Mouse (Mus musculus) kidney, embryonic 16.5 days (tissue): ENCODE results near the gene Hyal1. TPM values are rescaled to one million over a fixed set of nuclear protein-coding genes. Genes with fewer than 3 reads are reported as not detected.

ENCODE experiments used
- ATAC-seq: fragments of 200-750 bp; cut with Nextera tagmentation; 2 replicates; pipeline ENCODE4 v1.8.0; 2017; ENCODE audit warnings: moderate TSS enrichment; ENCODE audit not compliant: low FRiP score, low TSS enrichment
- H3K27ac ChIP-seq: fragments of 300-500 bp; sonication (generic); 2 replicates; pipeline ENCODE4 v1.5.1; 2014; ENCODE audit warnings: low read length
- H3K27me3 ChIP-seq: fragments of 300-500 bp; sonication (generic); 2 replicates; pipeline ENCODE4 v1.6.1; 2014; ENCODE audit warnings: low read length, control low read depth, mixed read lengths; ENCODE audit not compliant: insufficient read depth
- H3K36me3 ChIP-seq: fragments of 300-500 bp; sonication (generic); 2 replicates; pipeline ENCODE4 v1.6.1; 2014; ENCODE audit warnings: low read length, control low read depth, mixed read lengths; ENCODE audit not compliant: insufficient read depth
- H3K4me1 ChIP-seq: fragments of 300-500 bp; sonication (generic); 2 replicates; pipeline ENCODE4 v1.6.1; 2014; ENCODE audit warnings: low read length, control low read depth, mixed read lengths; ENCODE audit not compliant: insufficient read depth
- H3K4me2 ChIP-seq: fragments of 300-500 bp; sonication (generic); replicated peaks from 2 replicates; pipeline ENCODE4 v1.6.1; 2014; ENCODE audit warnings: low read depth, low read length
- H3K4me3 ChIP-seq: fragments of 300-500 bp; sonication (generic); 2 replicates; pipeline ENCODE4 v1.5.1; 2014; ENCODE audit warnings: mild to moderate bottlenecking, low read length
- H3K9ac ChIP-seq: fragments of 300-500 bp; sonication (generic); replicated peaks from 2 replicates; pipeline ENCODE4 v1.6.1; 2014; ENCODE audit warnings: low read length
- H3K9me3 ChIP-seq: fragments of 300-500 bp; sonication (generic); 2 replicates; pipeline ENCODE4 v1.6.1; 2016; ENCODE audit warnings: low read length, control low read depth
- WGBS: fragments of 180-500 bp; shearing (Covaris S2); extraction: QIAGEN DNeasy Blood & Tissue Kit; methylation state at CpG from one replicate; pipeline ENCODE4 v1.1.7; 2014; 5-methylcytosine and 5-hydroxymethylcytosine counted together
- polyA plus RNA-seq: library from polyadenylated mRNA; unstranded; fragments of >200 nt; fragmentation: Nextera tagmentation; extraction: Ambion mirVana; gene quantifications from 2 replicates; pipeline ENCODE4 v1.2.1, GENCODE M21; 2015

Gene Hyal1
- polyA plus RNA-seq, 1 experiment from 2014 or later, result 10.6 TPM

DNA sequence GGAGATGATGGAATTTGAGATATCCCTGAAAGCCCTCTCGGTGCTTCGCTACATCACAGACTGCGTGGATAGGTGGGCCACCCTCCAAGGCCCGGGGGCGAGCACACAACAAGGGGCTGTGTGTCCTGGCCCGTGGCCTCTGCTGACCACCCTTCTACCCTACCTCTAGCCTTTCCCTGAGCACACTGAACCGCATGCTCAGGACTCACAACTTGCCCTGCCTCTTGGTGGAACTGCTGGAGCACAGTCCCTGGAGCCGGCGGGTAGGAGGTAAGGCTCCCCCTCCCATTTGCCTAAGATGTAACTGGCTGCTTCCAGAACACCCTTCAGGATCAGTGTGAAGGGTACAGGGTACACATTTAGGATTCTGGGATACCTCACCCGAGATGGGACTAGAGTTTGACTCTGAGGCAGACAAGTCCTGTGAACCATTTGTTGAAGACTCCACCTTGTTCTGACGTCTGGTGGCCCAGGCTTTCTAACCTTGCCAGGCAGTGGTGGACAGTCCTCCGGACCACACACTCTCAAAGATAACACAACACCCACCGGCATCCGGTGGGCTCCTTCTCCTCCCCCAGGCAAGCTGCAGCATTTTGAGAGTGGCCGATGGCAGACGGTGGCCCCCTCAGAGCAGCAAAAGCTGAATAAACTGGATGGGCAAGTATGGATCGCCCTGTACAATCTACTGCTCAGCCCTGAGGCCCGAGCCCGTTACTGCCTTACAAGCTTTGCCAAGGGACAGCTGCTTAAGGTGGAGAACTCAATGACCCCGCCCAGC is 27.2 kb upstream of the Hyal1 start:
- Histone ChIP-seq H3K36me3 (peaks cover 7% of the 10 kb centered on the region; the same call in 1 of the 2 replicates), H3K9me3 (no peaks in the 10 kb centered on the region), H3K27me3 (no peaks in the 10 kb centered on the region), H3K9ac (no peak overlapping the region), H3K27ac (no peak overlapping the region), H3K4me3 (no peak overlapping the region), H3K4me2 (no peak overlapping the region), H3K4me1 (peaks cover 53% of the 10 kb centered on the region)
- WGBS, result 80% methylated on average over 20 of the region's 20 CpGs
- ATAC-seq, result no peak

DNA sequence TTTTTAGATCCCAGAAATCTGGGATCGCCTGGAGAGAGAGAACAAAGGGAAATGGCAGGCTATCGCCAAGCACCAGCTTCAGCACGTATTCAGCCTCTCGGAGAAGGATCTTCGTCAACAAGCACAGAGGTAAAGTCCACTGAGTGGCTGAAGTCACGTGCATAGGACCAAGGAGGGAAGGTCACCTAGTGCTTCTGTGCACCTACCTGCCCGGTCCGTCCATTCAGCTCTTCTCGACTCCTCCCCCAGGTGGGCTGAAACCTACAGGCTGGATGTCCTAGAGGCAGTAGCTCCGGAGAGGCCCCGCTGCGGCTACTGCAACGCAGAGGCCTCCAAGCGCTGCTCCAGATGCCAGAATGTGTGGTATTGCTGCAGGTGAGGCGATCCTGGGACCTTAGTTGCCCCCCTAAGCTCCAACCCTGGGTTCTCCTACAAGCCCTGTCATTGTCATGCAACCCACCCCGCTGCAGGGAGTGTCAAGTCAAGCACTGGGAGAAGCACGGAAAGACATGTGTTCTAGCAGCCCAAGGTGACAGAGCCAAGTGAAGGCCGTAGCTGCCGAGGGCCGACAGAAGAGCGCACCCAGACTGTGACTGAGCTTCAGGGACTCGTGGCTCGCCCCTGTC is 26.1 kb upstream of the Hyal1 start:
- H3K4me3 ChIP-seq, result peak overlapping the region; percentile 62
- no peaks in the 10 kb centered on the region for H3K36me3 ChIP-seq
- peak overlapping the region; percentile 47 for H3K27ac ChIP-seq
- WGBS, result 37% methylated on average over 23 of the region's 23 CpGs
- peak overlapping the region; percentile 95 for H3K4me2 ChIP-seq
- peak overlapping the region; percentile 87 for H3K9ac ChIP-seq
- no peak for ATAC-seq
- H3K27me3 ChIP-seq, result no peaks in the 10 kb centered on the region
- peaks cover 54% of the 10 kb centered on the region for H3K4me1 ChIP-seq
- H3K9me3 ChIP-seq, result no peaks in the 10 kb centered on the region

DNA sequence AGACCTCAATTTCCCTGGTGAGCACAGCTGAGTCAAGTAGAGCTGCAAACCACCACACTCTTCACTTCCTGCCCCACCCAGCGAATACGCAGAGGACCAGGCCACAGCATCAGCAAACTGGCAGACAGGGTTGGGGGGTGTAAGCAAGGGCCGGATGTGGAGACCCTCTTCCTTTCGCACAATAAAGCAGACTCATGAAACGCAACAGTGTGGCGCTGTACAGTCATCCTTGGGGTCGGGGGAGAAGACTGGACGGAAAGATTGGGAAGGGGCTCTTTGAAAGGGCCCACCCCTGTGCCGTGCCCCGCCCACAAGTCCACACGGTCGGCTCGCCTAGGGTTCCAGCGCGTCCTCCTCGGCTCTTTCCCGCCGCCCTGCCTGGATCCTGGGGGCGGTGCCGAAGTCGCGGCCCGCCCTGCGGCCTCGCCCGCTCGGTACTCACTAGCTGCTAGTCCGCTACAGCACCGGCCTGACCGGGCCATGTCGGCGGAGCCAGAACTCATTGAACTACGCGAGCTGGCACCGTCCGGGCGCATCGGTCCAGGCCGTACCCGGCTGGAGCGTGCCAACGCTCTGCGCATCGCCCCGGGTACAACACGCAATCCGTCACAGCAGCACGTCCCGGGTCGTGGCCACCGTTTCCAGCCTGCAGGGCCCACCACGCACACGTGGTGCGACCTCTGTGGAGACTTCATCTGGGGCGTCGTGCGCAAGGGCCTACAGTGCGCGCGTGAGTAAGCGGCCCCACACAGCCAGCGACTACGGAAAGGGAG is 25.4 kb upstream of the Hyal1 start, which contains the start of gene Rassf1:
TSS of gene Rassf1 (plus strand) at position 439 of the 773 bp plus-strand sequence.
- H3K27ac ChIP-seq, result peak within 1 kb of the TSS; percentile 57
- no peaks in the 10 kb centered on the region for H3K9me3 ChIP-seq
- peak; percentile 35 for ATAC-seq
- H3K4me3 ChIP-seq, result peak within 1 kb of the TSS; percentile 62
- H3K9ac ChIP-seq, result peak within 1 kb of the TSS; percentile 87
- H3K4me2 ChIP-seq, result peak within 1 kb of the TSS; percentile 95
- H3K4me1 ChIP-seq, result peaks cover 61% of the 10 kb centered on the region
- 1% methylated on average over 63 of the region's 63 CpGs for WGBS
- no peaks in the 10 kb centered on the region for H3K36me3 ChIP-seq
- no peaks in the 10 kb centered on the region for H3K27me3 ChIP-seq

DNA sequence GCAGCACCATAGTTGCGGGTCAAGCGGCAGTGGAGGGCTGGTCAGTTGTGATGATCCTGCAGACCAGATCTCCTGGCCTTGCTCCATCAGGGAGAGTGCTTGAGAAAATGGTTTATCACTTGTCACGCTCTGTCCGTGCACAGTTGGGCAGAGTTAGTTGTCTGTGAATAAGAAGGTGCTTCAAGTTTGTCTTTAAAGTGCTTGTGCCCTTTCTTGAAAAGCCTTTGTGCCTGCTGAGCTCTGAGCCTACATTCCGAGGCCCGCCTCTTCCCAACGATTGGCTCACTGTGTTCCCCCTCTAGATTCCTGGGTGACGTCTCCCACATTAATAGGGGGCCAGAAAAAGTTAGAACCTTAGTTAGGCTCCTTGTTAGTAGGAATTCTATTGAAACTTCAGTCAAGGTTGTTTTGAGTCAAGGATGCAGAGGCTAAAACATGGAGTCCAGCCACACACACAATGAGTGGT is 24.8 kb upstream of the Hyal1 start:
- no peak for ATAC-seq
- Histone ChIP-seq H3K36me3 (no peaks in the 10 kb centered on the region), H3K27me3 (no peaks in the 10 kb centered on the region), H3K4me3 (peak overlapping the region; percentile 62), H3K27ac (peak overlapping the region; percentile 57), H3K4me2 (peak overlapping the region; percentile 95), H3K4me1 (peaks cover 62% of the 10 kb centered on the region), H3K9ac (peak overlapping the region; percentile 87), H3K9me3 (no peaks in the 10 kb centered on the region)
- WGBS, result 8% methylated on average over 8 of the region's 8 CpGs

DNA sequence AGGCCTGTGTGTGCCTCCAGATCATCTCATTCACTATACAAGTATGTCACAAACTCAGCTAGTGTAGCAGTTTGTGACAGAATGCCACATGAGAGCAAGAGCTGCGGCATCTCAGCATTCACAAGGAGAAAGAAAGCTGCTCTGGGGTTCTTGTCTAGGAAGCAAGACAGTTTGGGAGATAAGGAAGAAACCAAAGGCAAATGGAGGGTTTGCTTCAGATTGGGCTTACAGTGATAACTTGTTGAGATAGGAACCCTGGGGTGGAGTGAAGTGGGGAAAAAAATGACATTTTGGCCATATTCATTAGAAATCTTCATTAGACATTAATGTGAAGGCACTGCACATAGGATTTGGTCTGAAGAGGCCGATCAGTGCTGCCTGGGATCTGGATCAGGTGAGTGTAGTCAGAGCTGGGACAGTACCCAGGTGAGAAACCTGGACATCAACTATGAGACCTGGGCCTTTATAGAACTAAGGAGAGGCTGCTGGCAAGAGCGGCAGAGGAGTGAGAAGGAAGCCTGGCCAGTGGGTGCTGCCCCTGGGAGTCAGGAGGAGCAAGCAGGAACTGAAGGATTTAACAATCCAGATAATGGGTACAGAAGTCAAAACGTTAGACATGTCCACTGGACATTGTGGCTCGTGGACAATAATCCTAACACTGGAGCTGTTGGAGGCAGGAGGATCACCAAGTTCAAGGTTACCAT is 23.9 kb upstream of the Hyal1 start:
- 66% methylated on average over 5 of the region's 5 CpGs for WGBS
- Histone ChIP-seq H3K9me3 (no peaks in the 10 kb centered on the region), H3K4me3 (peak overlapping the region; percentile 81), H3K27ac (peak overlapping the region; percentile 99), H3K27me3 (no peaks in the 10 kb centered on the region), H3K36me3 (peaks cover 7% of the 10 kb centered on the region), H3K9ac (peak overlapping the region; percentile 83), H3K4me2 (peak overlapping the region; percentile 95), H3K4me1 (peaks cover 56% of the 10 kb centered on the region)
- ATAC-seq, result no peak

DNA sequence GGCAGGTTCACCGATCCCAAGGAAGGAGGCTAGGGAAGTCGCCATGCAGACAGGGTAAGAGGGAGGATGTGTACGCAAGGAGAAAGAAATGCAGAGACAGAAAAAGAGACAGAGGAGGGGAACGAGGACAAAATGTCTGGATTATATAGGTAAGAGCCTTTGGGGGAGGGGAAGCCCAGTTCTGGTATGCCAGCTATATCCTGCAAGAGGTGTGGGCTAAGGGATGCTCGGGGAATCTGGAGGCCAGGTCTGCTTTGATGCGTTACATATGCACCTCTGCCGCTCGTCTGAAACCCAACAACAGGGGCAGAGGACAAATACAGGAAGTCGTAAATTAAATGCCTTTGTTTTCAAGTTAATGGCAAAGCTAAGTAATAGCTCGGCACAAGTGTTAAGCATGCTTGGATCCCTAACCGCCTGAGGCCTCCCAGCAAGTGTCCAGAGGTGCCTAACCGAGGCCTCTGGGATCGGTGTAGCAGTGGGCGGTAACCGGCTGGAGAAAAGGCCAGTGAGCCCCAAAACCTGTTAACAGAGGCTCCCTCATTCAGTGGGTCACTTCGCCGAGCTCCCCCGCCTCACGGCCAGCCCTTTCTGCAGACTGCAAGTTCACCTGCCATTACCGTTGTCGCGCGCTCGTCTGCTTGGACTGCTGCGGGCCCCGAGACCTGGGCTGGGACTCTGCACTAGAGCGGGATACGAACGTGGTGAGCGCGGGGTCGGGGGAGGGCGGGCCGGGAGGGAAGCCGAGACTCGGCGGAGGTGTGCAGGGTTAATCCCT is 23.0 kb upstream of the Hyal1 start:
- Histone ChIP-seq H3K4me3 (peak overlapping the region; percentile 81), H3K27me3 (no peaks in the 10 kb centered on the region), H3K4me1 (peaks cover 56% of the 10 kb centered on the region), H3K4me2 (peak overlapping the region; percentile 95), H3K9me3 (no peaks in the 10 kb centered on the region), H3K9ac (peak overlapping the region; percentile 83), H3K36me3 (peaks cover 16% of the 10 kb centered on the region), H3K27ac (peak overlapping the region; percentile 99)
- WGBS, result under 1% methylated on average over 37 of the region's 37 CpGs
- peak; percentile 37 for ATAC-seq

DNA sequence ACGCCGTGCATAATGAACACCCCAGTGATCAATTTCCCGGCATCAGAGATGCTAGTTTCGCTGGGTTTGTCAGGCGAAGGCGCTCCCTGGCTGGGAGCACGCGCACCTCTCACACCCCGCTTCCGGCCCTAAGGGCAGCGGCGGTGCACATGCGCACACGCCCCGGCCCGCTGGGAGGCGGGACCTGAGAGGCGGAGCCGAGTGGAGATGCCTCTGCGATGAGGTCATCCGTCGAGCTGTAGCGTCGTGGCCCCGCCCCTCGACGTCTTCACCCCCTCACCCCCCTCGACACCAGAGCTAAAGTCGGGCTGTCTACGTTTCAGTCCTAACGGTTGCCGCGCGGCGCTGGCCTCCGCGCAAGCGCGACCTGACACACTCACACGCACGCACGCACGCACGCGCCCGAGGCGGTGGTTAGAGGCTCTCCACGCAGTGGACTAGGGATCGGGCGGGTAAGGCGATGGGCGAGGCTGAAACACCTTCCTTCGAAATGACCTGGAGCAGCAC is 22.4 kb upstream of the Hyal1 start:
- peaks cover 22% of the 10 kb centered on the region for H3K36me3 ChIP-seq
- H3K9ac ChIP-seq, result peak overlapping the region; percentile 90
- peak overlapping the region; percentile 99 for H3K27ac ChIP-seq
- H3K27me3 ChIP-seq, result no peaks in the 10 kb centered on the region
- peak overlapping the region; percentile 81 for H3K4me3 ChIP-seq
- H3K4me2 ChIP-seq, result peak overlapping the region; percentile 95
- ATAC-seq, result peak; percentile 87
- H3K4me1 ChIP-seq, result peaks cover 54% of the 10 kb centered on the region
- 0% methylated on average over 52 of the region's 53 CpGs for WGBS
- H3K9me3 ChIP-seq, result no peaks in the 10 kb centered on the region

DNA sequence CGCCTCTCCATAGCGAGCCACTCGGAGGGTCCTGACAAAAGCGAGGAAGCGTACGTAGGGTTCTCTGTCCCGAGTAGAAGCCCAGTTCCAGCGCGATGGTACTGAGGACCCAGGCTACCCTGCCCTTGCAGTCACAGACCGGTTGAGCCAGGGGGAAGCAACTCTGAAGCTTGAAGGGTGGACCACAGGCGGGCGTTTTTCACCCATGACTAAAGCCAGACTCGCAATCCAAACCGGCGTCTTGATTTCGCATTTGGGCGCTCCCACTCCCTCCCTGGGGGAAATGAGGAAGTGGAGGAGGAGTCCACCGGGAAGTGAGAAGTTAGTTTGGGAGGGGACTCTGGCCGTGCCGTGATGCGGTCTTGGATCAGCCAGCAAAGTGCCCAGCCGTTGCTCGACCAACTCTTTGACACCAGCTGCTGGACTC is 21.7 kb upstream of the Hyal1 start:
- Histone ChIP-seq H3K36me3 (peaks cover 29% of the 10 kb centered on the region), H3K27ac (peak overlapping the region; percentile 99), H3K9me3 (no peaks in the 10 kb centered on the region), H3K9ac (peak overlapping the region; percentile 90), H3K4me2 (peak overlapping the region; percentile 95), H3K4me3 (peak overlapping the region; percentile 81), H3K27me3 (no peaks in the 10 kb centered on the region), H3K4me1 (peaks cover 54% of the 10 kb centered on the region)
- under 1% methylated on average over 23 of the region's 23 CpGs for WGBS
- ATAC-seq, result peak; percentile 33
